Mouse (Mus musculus) left cerebral cortex, adult 8-10 months (tissue): ENCODE data around the gene Bcl11a. TPM values are rescaled to one million over a fixed set of nuclear protein-coding genes. Genes with fewer than 3 reads are reported as not detected.

Source experiments
- DNase-seq, 2 experiments: peaks; one replicate each; pipeline ENCODE4 v3.0.0; 2022; ENCODE audit warnings: low spot score in 2 of 2
- total RNA-seq, 4 experiments: library from RNA; stranded (reverse); gene quantifications; 2 replicates each; pipeline ENCODE4 v1.2.4; 2022

Gene Bcl11a
- total RNA-seq, 4 experiments from 2014 or later, result 86.5 to 98.6 (median 91.1) TPM

DNA sequence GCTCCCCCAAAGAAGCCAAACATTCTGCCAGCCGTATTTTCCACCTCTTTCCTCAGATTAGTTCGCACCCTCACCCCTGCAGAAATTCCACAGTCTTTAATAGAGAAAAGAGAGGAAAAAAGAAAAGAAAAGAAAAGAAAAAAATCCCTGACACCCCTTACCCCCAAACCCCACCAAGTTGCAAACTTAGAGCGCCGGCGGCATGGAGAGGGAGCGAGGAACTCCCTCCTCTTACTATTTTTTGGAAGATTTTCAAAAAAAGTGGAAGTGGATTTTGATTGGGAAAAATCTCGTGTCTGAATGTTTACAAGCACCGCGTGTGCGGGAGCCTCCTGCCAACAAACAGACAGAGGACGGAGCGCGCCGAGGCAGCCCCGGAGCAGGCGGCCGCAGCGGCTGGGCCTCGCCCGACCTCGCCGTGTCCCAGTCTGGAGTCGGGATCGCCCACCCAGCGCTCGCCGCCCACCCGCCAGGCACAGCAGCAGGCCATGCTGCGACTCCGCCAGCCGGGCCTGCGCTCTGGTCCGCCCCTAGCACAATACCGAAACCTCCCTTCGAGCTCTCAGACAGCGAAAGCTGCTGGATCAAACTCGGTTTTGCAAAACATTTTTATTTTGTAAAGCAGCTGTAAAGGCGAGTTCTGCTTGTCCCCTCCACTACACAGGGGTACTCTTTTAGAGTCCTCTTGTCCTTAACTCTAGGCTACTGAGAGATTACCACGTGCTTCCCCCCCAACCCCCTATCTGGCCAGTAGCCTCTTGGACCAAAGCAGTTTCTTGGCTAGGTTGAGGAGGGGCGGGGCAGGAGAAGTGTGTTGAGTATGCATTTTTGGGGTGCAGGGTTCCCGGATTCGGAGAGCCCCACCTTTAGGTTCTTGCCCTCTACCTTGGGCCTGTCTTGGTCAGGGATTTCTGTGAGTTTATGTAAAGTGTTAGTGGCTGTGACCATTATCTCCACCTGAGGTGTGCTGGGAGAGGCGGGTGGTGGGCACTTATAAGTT, 1.8 kb downstream of the Bcl11a start:
- DNase-seq, result peak in 1 of 2 experiments; percentile 53

DNA sequence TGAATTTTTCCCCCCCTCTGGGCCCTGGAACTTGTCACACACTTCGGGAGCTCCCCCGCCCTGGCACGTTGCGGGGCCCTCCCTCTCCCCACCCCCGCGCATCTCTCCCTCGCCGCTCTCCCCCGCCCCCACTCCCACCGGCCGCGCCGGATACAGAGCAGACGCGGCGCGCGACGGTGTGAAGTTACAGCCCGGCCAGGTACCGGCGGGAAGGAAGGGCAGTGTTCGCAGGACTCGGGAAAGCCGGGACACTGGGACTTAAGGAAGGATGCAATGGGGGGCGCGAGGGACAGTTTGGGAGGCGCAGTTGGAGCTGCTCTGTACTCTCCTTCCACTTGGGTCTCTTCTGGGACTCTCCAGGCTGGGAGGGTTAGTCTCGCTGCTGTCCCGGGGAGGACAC, 2.7 kb downstream of the Bcl11a start:
- DNase-seq, result peak in 1 of 2 experiments; percentile 42

DNA sequence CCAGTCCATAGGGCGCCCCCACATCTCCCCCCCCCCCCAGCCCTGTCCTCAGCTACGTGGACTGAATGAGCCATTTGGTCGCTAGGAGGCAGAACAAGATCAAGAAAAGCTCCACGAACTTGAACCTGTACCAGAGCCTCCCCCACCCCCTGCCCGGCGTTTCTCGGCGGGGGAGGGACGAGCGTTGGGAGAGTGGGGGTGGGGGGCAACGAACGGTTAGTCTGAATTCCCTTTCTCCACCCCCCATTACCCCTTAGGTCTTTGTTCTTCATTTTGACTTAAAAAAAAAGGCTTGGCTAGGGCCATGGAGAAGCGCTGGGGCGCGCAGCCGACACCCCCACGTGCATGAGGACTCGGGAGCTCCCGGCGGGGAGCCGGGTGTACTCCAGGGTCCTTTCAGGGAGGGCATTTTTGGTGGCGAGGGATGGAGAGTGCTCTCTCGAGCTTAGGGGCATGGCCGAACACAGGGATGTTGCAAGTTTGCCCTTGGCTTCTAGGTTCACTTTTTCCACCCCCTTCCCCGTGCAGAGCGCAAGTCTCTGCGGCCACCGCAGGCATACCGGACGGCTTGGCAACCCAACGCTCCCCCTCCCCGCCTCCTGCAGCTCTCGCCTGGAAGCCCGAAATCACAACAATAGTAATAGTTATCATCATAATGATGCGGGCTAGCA, 3.3 kb downstream of the Bcl11a start:
- DNase-seq, result peak in 1 of 2 experiments; percentile 60

DNA sequence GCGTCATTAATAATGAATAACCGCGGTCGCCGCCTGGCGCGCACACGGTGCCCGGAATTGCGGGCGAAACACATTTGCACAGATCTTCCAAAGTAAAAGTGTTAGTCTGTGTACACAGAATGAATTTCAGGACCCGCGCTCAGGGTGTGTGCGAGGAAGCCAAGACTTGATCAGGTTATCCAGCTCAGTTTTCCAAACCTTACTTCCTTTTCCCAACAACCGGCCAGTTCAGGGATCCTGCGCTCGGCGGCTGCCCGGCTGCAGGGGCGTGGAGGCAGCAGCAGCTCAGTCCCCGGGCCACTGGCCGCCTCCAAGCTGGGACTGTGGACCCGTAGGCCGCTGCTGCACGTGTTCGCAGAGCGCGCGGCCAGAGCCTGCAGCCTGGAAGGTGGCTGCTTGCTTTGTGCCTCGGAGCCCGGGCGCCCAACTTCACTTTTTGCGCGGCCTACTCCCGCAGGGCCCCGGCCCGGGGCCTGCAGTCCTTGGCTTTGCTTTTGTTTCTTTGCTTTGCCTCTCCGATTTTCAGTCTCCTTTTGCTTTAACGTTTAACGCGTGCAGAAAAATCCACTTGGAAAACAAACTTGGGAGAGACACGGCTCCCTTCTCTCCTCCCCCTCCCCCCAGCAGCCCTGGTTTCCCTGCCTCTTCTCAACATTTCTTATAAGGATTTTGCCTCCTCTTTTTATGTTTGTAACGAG, 4.0 kb downstream of the Bcl11a start:
- no peak for DNase-seq

GRCm38 (mm10) chr11:24082385-24083075, 4.7 kb downstream of the Bcl11a start:
- no peak for DNase-seq

- no peak for DNase-seq
These were observed 5.2 kb downstream of the Bcl11a start for GRCm38 (mm10) chr11:24083076-24083405.

- no peak for DNase-seq
These were observed 5.6 kb downstream of the Bcl11a start for GRCm38 (mm10) chr11:24083423-24083822.

DNA sequence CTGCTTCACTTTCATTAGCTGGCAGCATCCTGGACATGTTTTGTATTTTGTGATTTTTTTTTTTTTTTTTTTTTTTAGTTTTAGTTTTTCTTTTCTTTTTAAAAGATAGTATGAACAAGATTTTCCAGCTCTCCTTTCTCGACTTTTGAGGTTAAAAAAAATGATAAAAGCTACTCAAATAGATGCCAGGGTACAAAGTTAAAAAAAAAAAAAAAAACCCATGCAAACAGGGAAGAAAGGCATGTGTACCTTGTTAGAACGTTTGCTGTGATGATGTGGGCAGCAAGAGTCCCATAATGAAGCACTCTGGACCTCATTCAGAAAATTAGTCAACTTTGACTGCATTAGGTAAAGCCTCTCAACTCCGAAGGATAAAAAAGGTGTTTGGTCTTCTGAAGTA, 6.2 kb downstream of the Bcl11a start:
- DNase-seq, result no peak

GRCm38 (mm10) chr11:24084590-24084989, 6.7 kb downstream of the Bcl11a start:
- no peak for DNase-seq

DNA sequence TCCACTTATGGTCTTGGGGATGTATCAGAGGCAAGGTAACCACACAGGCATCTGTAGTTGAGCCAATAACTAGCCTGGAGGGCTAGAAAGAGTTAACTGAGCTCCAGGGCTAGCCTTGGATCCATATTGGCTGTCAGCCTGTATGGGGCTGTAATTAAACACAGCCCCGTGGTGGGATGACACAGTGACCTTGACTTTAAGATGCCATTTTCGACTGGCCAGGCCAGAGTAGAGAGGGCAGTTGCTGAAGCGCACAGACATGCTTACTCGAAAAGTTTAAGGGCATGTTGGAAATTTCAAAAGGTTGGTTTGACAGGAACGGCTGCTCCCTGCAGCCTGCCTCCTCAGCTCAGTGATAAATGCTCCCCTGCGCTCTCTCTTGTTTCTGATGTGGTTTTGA, 8.1 kb downstream of the Bcl11a start:
- DNase-seq, result no peak

GRCm38 (mm10) chr11:24087069-24087468, 9.2 kb downstream of the Bcl11a start:
- peak in 1 of 2 experiments; percentile 42 for DNase-seq

DNA sequence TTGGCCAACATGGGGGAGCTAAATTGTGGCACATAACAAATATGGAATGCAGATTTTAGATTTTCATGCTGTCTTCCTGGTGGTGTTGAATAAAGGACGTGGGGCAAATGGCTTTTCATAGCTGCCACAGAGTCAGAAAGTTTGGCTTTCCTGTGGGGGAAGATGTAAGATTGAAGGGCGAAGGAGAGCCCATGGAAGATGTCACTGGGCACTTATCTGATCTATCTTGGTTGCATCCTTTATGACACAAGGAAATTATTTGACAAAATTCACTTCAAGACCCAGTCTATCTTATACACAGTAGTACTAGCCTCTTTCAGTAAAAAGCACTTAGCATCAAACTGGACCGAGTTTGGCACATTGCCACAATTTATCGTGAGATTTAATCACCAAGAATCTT, 12.6 kb downstream of the Bcl11a start:
- no peak for DNase-seq

- no peak for DNase-seq
These were observed 13.7 kb downstream of the Bcl11a start for GRCm38 (mm10) chr11:24091393-24092080.

- DNase-seq, result no peak
These were observed 14.8 kb downstream of the Bcl11a start for GRCm38 (mm10) chr11:24092618-24093017.

GRCm38 (mm10) chr11:24094086-24094487, 16.2 kb downstream of the Bcl11a start:
- DNase-seq, result no peak

DNA sequence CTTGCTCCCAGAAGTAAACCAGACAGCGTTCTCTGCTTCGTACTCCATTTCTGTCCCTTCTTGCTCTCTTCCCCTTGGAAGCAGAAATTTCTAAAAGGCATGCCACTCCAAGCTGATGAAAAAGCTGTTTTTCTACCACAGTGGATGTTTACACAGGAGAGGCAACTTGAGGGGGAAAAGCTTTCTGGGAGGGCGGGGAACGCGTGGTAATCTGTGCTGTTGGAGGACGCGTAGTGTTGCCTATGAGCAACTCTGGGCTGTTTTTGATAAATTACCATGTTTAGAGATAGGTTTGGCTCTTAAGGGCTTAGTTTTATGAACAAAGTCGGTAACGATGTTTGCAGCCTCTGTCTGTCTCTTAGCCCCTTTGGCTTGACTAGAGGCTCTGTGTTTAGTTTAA, 17.4 kb downstream of the Bcl11a start:
- DNase-seq, result no peak

DNA sequence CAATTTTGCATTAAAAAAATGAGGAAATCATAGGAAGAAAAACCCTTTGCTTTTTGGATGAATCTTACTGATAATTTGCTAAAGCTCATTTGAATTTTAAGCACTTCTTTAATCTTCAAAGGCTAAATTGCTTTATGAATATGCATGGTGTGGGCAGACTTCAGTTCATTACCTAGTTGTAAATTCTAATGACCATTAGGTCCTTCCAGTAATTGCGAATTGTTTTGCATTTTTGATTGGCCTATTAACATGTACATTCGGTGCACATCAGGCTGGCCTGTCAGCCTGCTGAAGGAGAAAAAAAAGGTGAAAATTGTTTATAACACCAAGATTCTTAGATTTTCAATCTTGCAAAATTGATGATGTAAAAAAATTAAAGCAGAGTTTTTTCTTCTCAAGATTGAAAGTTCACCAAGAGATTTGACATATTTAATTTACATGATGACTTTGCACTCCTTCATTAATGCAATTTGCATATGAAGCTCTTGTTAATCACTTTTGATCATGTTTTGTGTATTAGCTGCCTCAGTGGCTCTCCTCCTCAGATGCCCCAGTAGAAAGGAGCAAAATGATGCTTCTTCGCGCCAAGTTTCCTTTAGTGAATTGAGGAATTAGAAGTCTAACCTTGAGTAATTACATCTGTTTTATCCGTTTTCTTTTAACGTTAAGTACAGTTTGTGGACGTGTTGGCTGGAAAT, 17.9 kb downstream of the Bcl11a start:
- DNase-seq, result no peak

DNA sequence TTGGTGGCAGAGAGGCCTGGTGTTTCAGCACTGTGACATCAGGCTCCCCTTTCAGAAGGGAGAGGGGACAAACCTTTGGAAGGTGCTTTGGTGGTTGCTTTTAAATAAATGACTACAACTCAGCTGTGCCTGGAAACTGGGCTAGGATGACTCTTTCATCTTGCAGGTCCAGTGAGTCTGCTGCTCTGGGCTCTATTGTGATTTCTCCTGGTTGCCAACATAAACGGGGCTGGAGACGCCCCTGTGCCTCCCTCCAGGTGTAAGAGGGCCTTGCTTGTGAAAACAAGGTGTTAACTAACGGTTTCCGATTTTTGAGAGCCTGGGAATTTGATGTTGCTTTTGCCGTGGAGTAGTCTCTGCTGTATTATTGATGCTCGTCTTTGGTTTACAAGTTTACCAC, 18.6 kb downstream of the Bcl11a start:
- no peak for DNase-seq

GRCm38 (mm10) chr11:24097026-24097425, 19.2 kb downstream of the Bcl11a start:
- DNase-seq, result no peak

GRCm38 (mm10) chr11:24098069-24098468, 20.2 kb downstream of the Bcl11a start:
- DNase-seq, result no peak
